Mouse (Mus musculus) cortical plate, adult 2 months (tissue): ENCODE measurements around the gene Ppp1r12b.

Experiments used
- CTCF ChIP-seq: fragments of 200-500 bp; IDR thresholded peaks from 2 replicates; pipeline ENCODE4 v1.5.1; 2011; ENCODE audit warnings: mild to moderate bottlenecking, control low read depth, low read length; ENCODE audit not compliant: insufficient read depth; ENCODE audit errors: extremely low read depth
- POLR2A ChIP-seq: fragments of 200-500 bp; IDR thresholded peaks from 2 replicates; pipeline ENCODE4 v1.6.1; 2011; ENCODE audit warnings: mild to moderate bottlenecking, low read length, control low read depth; ENCODE audit not compliant: insufficient read depth; ENCODE audit errors: extremely low read depth

DNA sequence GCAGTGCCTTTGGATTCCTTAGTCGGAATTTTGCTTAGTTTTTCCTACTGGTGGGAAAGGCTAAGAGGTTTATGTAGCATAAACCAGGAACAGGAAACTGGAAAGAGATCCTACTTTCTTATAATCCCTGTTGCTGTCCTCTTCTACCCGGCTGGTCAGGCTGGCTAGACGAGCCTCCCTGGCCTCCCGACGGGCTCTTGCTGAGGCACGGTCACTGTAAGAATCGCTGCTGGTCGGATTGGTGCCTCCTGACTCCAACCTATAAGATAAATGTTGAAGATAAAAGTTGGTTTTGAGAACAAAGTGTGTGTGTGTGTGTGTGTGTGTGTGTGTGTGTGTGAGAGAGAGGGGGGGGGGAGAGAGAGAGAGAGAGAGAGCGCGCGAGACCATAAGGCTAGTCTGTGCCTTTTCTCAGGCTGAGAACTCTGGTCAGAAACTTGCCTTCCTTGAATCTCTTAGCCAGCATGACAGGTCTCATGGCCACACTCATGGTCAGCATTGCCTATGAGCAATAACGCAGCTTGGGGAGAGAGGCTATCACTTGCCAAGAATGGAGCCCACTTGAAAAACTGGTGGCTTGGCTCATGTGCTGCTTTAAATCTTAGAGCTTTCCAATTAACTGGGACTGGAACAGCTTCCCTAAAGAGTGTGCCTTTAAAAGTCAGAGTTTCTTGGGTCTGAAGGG is 178.4 kb downstream of the Ppp1r12b start:
- TF ChIP-seq POLR2A, result no peak
- no peak for TF ChIP-seq CTCF
